Mouse (Mus musculus) ES-E14 (cell line): Measurements from ENCODE around the gene Zfp317.

ENCODE experiments used
- HCFC1 ChIP-seq: IDR thresholded peaks from 2 replicates; pipeline ENCODE4 v1.6.1; 2012; ENCODE audit warnings: low read length, inconsistent platforms, borderline replicate concordance; ENCODE audit not compliant: insufficient read depth
- MAFK ChIP-seq: IDR thresholded peaks from 2 replicates; pipeline ENCODE4 v1.6.1; 2014; ENCODE audit warnings: mild to moderate bottlenecking, low read depth, low read length, inconsistent platforms; ENCODE audit not compliant: insufficient read depth
- ZC3H11A ChIP-seq: IDR thresholded peaks from 2 replicates; pipeline ENCODE4 v1.6.1; 2012; ENCODE audit warnings: low read depth, mild to moderate bottlenecking, inconsistent platforms, low read length, borderline replicate concordance

DNA sequence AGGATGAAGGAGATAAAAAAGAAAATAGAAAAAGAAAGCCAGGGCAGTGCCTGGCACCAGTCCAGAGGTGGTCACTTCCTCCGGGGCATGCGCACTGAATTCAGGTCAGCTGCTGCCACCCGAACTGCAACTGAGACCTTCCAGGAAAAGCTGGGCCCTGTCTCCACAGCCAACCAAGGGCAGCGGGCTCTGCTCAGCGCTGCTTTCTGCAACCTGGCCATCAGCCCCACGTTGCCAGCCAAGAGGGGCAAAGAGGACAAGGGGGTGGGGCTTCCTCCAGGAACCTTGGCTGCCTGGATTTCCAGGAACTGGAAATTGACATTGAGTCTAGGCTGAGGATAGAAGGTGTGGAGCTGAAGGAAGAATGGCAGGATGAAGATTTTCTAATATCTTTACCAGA, 68.4 kb downstream of the Zfp317 start:
- TF ChIP-seq HCFC1 (no peak), MAFK (no peak), ZC3H11A (no peak)
